Mouse (Mus musculus) C2C12 (cell line): Measurements from ENCODE around the gene Doxl2. TPM values are rescaled to one million over a fixed set of nuclear protein-coding genes. Genes with fewer than 3 reads are reported as not detected.
A peak's percentile ranks its signal among the peaks of the same experiment; 100 is the strongest.

Source experiments
- H3K27me3 ChIP-seq: one replicate; pipeline ENCODE4 v1.6.1; 2011; ENCODE audit not compliant: control insufficient read depth, insufficient read depth, insufficient read length
- H3K36me3 ChIP-seq: one replicate; pipeline ENCODE4 v1.6.1; 2011; ENCODE audit not compliant: control insufficient read depth, insufficient read depth
- H3K4me3 ChIP-seq: one replicate; pipeline ENCODE4 v1.5.1; 2011; ENCODE audit warnings: mild to moderate bottlenecking, control low read depth; ENCODE audit not compliant: poor library complexity, insufficient read depth, severe bottlenecking
- H3K79me2 ChIP-seq: one replicate; pipeline ENCODE4 v1.6.1; 2011; ENCODE audit not compliant: control insufficient read depth, insufficient read depth
- H3K79me3 ChIP-seq: one replicate; pipeline ENCODE4 v1.6.1; 2011; ENCODE audit warnings: low read depth, control low read depth
- H3ac ChIP-seq: one replicate; pipeline ENCODE3; 2011; ENCODE audit warnings: low read depth; ENCODE audit not compliant: control insufficient read depth, insufficient read length
- CEBPB ChIP-seq: IDR thresholded peaks from one replicate; pipeline ENCODE4 v1.6.1; 2011; ENCODE audit warnings: low read depth, mild to moderate bottlenecking, control low read depth, moderate library complexity
- CTCF ChIP-seq: IDR thresholded peaks from one replicate; pipeline ENCODE4 v1.5.1; 2011; ENCODE audit not compliant: control insufficient read depth, insufficient read depth, insufficient read length
- FOSL1 ChIP-seq: IDR thresholded peaks from one replicate; pipeline ENCODE4 v1.8.0; 2011; ENCODE audit warnings: mild to moderate bottlenecking, low read length; ENCODE audit not compliant: poor library complexity, insufficient read depth, severe bottlenecking
- MAX ChIP-seq: IDR thresholded peaks from one replicate; pipeline ENCODE4 v1.6.1; 2011; ENCODE audit warnings: mild to moderate bottlenecking, control low read depth
- MYOD1 ChIP-seq: IDR thresholded peaks from one replicate; pipeline ENCODE4 v1.6.1; 2011; ENCODE audit warnings: low read depth; ENCODE audit not compliant: control insufficient read depth, insufficient read length
- MYOG ChIP-seq: IDR thresholded peaks from one replicate; pipeline ENCODE4 v1.6.1; 2011; ENCODE audit not compliant: control insufficient read depth, insufficient read length; ENCODE audit errors: extremely low read depth
- USF1 ChIP-seq: IDR thresholded peaks from one replicate; pipeline ENCODE4 v1.6.1; 2011; ENCODE audit warnings: low read depth, mild to moderate bottlenecking, control low read depth, moderate library complexity
- polyA plus RNA-seq: library from polyadenylated mRNA; unstranded; fragments of >200 nt; fragmentation: generic; extraction: Trizol; gene quantifications from one replicate; pipeline ENCODE4 v1.2.1, GENCODE M21; 2012; ENCODE audit warnings: missing spikeins

Gene Doxl2
- polyA plus RNA-seq, 1 experiment: not detected

GRCm38 (mm10) chr6:48998796-48999195 lies 24.0 kb downstream of the Doxl2 start:
- TF ChIP-seq FOSL1 (no peak), MAX (no peak), MYOG (no peak), CTCF (no peak)
- no peak overlapping the region for H3ac ChIP-seq
- no peaks in the 10 kb centered on the region for H3K79me3 ChIP-seq
- no peak overlapping the region for H3K4me3 ChIP-seq
- no peaks in the 10 kb centered on the region for H3K27me3 ChIP-seq
- no peaks in the 10 kb centered on the region for H3K36me3 ChIP-seq
- H3K79me2 ChIP-seq: no peaks in the 10 kb centered on the region

GRCm38 (mm10) chr6:49003381-49003780 lies 28.6 kb downstream of the Doxl2 start:
- Histone ChIP-seq H3K27me3 (no peaks in the 10 kb centered on the region), H3ac (no peak overlapping the region), H3K4me3 (no peak overlapping the region), H3K36me3 (no peaks in the 10 kb centered on the region), H3K79me3 (no peaks in the 10 kb centered on the region), H3K79me2 (no peaks in the 10 kb centered on the region)
- TF ChIP-seq MAX (no peak), CTCF (no peak), CEBPB (no peak), MYOD1 (no peak), USF1 (no peak), FOSL1 (no peak), MYOG (no peak)

DNA sequence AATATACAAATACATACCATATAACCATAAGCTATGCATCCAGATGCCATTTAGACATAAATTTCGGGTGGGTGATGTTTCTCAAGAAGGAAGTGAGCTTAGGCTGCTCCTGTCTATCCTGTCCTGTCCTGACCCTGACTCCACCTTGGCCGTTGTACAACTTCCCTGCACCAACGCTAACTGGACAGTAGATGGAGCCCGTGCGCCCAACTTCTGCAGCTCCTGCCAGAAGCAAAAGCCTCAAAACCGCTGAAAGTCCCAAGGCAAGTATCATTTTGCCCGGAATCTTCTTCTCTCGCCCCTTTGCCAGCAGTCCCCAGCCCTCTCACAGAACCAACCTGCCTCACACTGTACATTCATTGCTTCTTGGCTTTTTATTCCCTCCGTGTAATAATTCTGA lies 33.2 kb downstream of the Doxl2 start:
- no peak overlapping the region for H3K4me3 ChIP-seq

DNA sequence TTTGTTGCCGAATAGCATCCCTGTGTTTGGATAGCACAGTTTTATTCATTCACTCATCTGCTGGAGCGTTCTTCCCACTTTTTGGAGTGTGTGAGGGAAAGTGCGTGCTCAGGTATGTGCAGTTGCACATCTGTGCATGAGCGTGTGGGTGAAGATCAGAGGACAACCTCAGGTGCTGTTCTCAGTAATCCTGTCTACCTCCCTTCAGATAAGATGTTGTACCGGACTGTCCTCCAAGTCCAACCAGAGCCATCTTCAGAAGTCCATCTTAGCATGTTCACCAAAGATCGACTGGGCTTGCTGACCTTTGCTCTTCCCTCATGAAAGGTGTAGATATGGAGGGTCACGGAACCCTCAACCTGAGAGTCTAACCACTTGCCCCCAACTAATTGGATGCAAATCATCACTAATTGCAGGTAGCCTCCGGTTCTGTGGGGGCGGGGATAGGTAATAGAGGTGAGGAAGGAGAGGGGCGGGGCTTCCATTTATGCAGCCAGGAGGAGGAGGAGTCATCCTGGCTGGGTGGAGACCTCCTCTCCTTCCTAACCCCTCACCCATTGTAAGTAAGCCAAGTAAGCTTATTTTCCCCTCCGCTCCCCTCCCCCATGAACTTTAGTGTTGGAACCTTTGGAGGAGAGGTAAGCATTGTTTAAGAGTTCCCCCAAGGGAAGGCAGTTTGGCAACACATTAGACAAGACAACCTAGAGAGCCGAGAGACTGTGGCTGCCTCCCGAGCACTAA lies 33.8 kb downstream of the Doxl2 start:
- no peaks in the 10 kb centered on the region for H3K36me3 ChIP-seq
- H3K79me3 ChIP-seq: no peaks in the 10 kb centered on the region
- H3ac ChIP-seq: peak overlapping the region; percentile 14
- H3K27me3 ChIP-seq: no peaks in the 10 kb centered on the region
- no peak overlapping the region for H3K4me3 ChIP-seq
- H3K79me2 ChIP-seq: no peaks in the 10 kb centered on the region
- TF ChIP-seq CEBPB: no peak
- TF ChIP-seq CTCF: no peak
- no peak for TF ChIP-seq MYOG
- TF ChIP-seq USF1: no peak
- TF ChIP-seq MYOD1: no peak
- TF ChIP-seq FOSL1: no peak
- no peak for TF ChIP-seq MAX

More for the DNA sequence above, 33.2 kb downstream of the Doxl2 start:
- Histone ChIP-seq H3K79me3 (no peaks in the 10 kb centered on the region), H3K36me3 (no peaks in the 10 kb centered on the region), H3K79me2 (no peaks in the 10 kb centered on the region), H3K27me3 (no peaks in the 10 kb centered on the region), H3ac (no peak overlapping the region)
- TF ChIP-seq CEBPB: no peak
- peak; percentile 67 for TF ChIP-seq CTCF
- no peak for TF ChIP-seq USF1
- TF ChIP-seq MYOG: no peak
- no peak for TF ChIP-seq FOSL1

GRCm38 (mm10) chr6:49009161-49009555 lies 34.4 kb downstream of the Doxl2 start:
- no peaks in the 10 kb centered on the region for H3K36me3 ChIP-seq
- TF ChIP-seq USF1: no peak
- TF ChIP-seq CTCF: no peak
- no peak for TF ChIP-seq FOSL1
- no peaks in the 10 kb centered on the region for H3K79me2 ChIP-seq
- H3K27me3 ChIP-seq: no peaks in the 10 kb centered on the region
- no peaks in the 10 kb centered on the region for H3K79me3 ChIP-seq
- no peak overlapping the region for H3ac ChIP-seq
- H3K4me3 ChIP-seq: no peak overlapping the region

- Histone ChIP-seq H3K4me3 (no peak overlapping the region), H3K36me3 (no peaks in the 10 kb centered on the region), H3K27me3 (no peaks in the 10 kb centered on the region), H3ac (no peak overlapping the region), H3K79me3 (no peaks in the 10 kb centered on the region), H3K79me2 (no peaks in the 10 kb centered on the region)
- TF ChIP-seq CTCF (no peak), MAX (no peak), USF1 (no peak), MYOD1 (no peak), MYOG (no peak), FOSL1 (no peak), CEBPB (no peak)
Observed at GRCm38 (mm10) chr6:49009665-49010064, 34.9 kb downstream of the Doxl2 start.
